Mouse (Mus musculus) ovary, adult 18-20 months (tissue): ENCODE data around the gene Qprt.

Experiments
- DNase-seq: peaks from one replicate; pipeline ENCODE4 v3.0.0; 2022; ENCODE audit warnings: low spot score, mixed read lengths

Gene Qprt

DNA sequence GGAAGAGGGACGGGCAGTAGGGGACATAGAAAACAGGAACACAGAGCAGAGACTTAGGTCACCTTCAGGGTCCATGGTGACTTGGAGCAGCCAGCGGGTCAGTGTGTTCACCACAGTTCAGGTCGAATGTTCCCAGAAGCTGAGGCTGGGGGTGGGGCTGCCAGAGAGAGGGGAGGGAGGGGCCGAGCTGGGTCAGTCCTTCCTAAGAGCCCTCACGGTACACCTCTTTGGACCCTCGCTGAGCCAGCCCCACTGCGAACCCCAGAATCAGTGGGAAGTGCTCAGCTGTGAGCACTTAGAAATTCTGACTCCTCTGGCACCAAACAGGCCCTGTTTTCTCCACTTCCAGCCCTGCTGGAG is at the start of gene Qprt:
Gene Qprt, minus strand, starts transcription at position 316 of the 360 bp plus-strand sequence.
- no peak for DNase-seq

DNA sequence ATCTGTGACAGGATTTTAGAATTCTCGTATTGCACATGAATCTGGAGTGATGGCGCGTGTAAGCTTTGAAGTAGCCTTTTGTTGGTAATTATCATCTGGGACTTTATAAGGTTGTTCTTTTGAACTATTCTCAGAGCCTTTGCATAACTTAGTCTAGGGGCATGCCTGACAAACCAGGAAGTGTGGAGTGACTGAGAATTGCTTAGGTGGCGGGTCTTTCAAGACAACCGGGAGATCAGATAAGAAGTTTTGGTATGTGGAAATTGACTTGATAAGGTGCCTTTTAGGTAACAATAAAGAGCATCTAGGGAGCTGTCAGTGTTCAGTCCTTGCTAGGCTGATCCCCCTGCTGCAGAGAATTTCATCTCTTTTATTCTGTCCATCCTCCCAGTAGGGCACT is 44.5 kb upstream of the Qprt start:
- no peak for DNase-seq

DNA sequence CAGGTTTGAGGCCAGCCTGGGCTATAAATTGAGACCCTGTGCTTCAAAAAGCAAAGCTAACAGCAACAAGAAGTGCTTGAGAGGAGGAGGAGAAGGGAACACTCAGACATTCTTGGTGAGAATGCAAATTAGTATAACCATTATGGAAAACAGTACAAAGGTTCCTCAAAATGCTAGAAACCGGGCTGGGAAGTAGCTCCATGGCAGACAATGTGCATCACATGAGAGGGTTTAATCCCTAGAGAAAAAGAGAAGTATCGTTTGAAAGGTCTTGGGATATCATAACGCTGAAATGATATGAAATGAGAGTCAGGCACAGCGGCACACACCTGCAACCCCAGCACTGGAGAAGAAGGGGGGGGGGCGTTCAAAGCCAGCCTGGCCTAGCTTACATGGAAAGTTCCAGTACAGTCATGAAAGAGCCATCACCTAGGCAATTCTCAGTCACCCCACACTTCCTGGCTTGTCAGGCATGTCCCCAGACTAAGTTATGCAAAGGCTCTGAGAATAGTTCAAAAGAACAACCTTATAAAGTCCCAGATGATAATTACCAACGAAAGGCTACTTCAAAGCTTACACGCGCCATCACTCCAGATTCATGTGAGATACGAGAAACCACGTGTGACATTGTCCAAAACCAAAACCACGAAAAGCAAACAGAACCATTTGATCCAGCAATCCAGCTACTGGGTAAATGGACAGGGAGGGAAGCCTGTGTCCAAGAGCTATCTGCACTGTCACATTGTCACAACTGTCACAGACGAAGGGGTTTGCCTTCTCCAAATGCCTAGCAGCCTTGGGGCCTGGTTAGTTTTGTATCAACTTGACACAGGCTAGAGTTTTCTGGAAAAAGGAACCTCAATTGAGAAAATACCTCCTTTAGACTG is 43.8 kb upstream of the Qprt start:
- no peak for DNase-seq

DNA sequence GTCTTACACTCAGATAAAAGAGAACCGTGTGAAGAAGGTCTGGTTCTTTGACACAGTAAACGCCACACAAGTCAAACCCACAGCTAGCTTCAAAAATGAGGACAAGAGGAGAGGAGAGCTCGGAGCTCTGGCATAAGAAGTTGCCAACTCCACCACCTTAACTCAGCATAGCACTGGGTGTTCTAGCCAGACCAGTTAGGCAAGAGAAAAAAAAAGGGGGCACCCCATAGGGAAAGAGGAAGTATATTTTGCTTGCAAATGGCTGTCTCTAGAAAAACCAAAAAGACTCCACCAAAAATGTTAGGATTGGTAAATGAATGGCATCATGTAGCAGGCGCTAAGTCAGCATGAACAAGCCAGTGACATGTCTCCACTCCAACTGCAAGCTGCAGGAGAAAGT is 42.0 kb upstream of the Qprt start:
- DNase-seq, result no peak

DNA sequence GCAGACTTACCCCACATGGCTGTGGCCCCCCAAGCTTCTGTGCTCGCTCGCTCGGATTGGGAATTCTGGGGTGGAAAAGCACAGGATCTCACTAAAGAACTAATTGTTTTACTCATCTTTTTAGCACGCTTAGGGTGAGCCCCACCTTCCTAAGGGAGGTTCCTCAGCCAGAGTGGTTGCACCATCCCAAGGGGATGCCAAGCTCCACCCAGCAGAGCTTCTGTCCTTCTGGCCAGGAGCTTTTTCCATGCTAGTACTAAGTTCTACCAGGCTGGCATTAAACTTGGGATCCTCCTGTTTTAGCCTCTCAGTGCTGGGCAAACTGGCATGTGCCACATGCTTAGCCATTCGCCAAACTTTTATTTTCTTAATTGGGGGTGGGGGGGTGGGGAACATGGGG is 40.5 kb upstream of the Qprt start:
- DNase-seq, result no peak

DNA sequence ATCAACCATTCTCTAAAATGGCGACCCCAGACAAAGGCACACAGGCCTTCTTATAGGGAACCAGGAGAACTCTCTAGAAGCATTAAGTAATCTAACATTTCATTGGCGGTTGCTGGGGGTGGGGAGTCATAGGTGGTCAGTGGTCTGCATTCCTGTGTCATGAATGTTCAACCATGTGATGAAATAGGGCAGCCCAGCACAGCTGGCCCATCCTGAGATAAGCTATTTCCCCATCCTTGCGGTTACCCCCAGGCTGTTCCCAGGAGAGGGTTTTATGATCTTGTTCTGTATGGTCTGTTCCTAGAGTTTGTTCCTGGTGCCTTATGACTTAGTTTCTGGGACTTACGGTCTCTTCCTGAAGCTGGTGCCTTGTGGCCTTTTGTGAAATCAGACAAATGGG is 35.5 kb upstream of the Qprt start:
- no peak for DNase-seq

DNA sequence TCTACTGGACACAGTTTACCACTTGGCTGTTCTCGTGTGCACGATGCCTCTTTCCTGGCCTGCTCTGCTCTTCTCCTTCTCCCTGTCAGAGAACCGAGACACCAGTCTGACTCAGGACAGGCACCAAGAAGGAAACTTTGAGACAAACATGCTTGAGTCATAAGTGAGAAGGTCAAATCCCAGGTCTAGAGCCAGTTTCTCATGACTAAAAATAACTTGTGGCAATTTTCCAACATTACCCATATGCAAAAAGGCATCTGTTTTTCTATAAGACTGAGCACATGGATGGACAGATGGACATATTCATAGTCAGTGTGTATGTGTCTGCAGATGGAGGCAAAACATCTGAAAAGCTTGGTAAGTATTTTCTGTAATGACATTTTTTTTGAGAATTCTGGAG is 31.5 kb upstream of the Qprt start:
- no peak for DNase-seq

DNA sequence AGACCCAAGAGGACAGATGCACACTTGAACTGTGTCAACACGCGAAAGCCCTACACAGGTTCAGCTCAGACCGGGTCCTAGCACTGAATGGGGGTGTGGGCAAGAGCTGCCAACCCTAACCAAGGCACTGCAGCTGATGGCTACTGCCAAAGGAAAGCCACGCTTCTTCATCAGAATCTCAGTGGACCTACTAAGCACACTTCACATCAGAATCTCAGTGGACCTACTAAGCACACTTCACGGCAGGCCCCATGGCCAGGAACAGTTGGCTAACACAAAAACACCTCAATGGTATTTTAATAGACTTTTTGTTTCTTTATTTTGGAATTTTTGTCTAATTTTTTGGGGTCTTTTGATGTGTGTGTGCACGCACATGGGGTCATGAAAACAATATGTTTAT is 30.4 kb upstream of the Qprt start:
- no peak for DNase-seq

DNA sequence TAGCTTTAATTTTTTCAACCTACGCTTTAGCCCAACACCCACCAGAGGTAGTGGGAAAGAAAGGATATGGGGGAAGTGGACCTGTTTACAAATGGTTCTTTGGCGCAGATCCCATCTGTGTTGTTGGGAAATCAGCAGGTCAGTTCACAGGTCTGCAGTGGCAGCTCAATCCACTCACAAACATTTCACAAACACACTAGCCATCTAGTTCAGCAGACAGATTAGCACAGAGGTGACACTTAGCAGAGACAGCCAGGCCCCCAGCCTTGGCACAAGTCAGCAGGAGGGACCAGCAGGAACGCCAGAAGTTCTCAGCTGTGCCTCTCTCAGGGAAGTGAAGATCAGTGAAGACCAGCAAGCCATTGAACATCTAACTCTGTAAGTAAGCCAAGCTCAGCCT is 25.9 kb upstream of the Qprt start:
- no peak for DNase-seq

DNA sequence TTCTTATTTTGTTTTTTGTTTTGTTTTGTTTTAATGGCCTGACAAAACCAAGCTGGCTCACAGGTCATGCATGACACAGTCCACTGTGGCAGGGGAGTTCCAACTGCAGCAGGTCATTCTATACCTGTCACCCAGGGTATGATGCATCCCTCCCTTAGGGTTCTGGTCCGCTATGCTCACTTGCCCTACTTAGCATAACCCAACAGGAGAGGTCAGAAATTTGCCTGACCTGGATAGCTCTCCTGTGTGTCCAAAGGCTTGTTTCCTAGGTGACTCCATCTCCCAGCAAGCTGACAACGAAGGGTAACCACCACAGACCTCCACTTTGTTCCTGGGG is 24.2 kb upstream of the Qprt start:
- DNase-seq, result no peak

DNA sequence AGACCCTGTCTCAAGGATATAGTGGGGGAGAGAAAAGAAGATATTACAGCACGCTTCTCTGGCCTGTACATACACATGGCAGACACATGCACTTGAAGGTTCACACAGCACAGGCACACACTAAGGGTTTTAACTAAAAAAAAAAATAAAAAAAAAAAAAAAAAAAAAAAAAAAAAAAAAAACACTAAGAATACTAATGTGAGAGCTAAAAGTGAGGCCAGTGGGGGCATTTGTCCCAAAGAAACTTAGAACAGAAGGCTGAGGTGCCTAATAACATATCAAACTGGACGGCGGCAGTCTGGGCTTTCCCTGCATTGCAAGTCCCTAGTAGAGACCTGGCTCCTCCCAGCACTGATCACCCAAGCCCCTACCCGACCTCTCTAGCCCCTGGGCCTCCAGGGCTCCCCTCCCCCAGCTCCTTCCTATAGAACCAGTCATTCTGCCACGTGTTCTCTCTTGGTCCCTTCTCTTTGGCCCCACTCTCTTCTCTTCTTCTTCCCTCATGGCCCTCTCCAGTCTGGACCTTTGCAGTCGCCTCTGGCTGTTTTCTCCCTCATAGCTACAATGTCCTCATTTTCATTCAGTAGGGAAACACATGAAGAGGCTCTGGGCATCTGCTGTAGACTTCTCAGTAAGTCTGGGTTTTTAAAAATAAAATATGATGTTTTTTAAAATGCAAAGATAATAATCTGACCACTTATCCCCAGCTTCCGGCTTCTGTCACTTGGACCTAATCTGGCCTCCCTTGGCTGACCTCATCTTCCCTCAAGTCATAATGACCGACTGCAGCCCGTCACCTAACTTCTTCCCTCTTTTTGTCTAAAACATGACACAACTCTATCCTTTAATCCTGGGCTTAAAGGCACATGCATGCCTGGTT is 23.6 kb upstream of the Qprt start:
- DNase-seq, result no peak

DNA sequence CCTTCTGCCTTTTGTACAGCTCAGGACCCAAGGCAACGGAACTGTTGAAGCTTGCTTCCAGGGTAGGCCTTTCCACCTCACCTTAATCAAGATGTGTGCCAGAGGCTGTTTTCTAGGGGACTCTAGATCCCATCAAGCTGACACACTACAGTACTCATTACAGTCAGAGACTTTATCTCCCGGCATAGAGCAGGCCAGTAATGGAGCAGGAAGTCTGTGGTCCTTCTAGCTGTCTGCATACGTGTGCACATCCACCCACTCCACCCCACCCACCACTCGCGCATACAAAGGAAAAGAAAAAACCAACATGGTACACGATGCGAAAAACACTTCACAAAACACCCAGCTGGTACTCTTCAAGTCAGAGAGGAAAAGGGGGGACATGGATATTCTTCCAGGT is 22.4 kb upstream of the Qprt start:
- no peak for DNase-seq

DNA sequence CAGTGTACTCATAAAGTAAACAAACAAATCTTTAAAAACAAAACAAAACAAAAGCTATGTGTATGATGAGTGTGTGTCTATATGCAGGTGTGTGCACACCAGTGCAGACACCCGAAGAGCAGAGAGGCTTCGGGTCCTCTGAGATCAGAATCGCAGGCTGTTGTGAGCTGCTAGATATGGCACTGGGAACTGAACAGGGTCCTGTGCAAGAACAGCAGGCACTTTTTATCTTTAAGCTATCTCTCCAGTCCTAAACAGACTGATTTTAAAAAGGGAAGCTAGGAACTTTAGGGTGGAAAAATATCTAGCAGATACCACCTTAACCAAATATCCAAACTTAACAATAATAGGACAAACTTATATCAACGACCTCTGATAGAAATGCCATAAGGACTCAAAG is 20.6 kb upstream of the Qprt start:
- no peak for DNase-seq

DNA sequence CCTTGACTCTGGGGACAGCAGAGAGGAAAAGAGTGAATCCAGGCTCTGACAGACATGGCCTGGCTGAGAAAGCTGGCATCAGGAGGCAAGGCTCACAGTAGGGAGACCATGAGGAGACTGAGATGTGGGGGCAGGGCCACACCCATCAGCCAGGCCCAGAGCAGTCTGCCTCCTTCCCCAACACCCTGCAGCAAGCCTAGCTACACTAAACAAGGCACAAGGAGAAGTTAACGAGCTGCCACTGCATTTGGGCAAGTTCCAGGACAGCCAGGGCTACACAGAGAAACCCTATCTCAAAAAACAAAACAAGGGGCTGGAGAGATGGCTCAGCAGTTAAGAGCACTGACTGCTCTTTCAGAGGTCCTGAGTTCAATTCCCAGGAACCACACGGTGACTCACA is 20.2 kb upstream of the Qprt start:
- DNase-seq, result no peak

DNA sequence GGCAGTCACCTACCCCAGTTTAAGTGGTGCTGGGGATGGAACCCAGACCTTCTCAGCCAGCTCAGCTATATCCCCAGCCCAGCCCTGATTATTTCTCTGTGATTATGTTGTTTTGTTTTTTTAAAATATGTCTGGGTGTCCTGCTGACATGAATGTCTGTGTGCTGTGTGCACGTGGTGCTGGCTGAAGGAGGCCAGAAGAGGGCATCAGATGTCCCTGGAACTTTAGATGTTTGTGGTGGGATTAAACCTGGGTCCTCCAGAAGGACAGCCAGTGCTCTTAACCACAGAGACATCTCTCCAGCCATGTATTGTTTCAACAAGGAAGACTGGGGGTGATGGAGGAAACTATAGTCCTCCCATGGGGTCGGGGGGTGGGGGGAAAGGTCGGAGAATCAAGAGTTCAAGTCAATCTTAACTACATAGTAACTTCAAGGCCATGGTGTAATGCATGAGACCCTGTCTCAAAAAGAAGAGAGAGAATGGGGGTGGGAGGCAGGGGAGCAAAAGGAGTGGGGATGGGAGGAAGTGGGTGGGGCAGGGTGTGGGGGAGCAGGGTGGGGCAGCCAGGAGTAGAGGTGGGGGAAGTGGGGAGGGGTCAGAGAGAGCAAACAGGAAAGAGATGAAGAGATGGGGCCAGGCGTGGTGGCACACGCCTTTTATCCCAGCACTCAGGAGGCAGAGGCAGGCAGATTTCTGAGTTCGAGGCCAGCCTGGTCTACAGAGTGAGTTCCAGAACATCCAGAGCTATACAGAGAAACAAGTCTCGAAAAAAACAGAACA is 18.8 kb upstream of the Qprt start:
- DNase-seq, result no peak

DNA sequence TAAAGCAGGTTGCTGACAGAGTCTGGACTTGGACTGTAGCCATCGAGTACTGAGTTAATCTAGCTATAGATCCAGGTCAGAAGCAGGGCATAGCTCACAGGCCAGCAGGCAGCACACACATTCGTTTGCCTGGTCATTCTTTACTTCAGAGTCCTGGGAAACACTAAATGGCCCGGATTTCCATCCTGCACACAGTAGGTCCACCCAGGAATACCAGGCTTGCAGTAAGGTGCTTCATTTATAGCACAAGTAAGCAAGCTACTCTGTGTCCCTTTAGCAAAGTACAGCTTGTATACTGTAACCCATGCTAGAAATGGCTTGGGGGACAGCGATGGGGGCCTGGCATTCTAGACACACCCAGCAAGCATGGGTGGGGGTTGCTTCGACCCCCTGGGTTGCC is 17.5 kb upstream of the Qprt start:
- DNase-seq, result no peak

DNA sequence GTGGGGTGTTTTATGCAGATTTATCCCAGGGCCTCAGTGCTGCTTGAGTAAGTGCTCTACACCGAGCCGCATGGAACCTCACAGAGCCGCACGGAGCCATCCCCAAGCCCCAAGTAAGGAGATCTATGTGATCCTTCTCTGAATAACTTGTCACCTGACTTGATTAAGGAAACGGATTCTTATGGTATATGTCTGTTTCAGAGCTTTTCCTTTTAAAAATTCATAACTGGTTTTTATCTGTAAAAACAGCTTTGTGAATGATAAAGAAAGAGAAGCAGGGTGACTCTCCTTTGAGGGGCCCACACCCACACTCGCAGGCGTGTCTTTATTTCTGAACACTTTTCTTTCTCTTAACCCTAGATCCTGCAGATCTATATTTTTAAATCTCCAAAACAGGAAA is 17.1 kb upstream of the Qprt start:
- DNase-seq, result no peak

DNA sequence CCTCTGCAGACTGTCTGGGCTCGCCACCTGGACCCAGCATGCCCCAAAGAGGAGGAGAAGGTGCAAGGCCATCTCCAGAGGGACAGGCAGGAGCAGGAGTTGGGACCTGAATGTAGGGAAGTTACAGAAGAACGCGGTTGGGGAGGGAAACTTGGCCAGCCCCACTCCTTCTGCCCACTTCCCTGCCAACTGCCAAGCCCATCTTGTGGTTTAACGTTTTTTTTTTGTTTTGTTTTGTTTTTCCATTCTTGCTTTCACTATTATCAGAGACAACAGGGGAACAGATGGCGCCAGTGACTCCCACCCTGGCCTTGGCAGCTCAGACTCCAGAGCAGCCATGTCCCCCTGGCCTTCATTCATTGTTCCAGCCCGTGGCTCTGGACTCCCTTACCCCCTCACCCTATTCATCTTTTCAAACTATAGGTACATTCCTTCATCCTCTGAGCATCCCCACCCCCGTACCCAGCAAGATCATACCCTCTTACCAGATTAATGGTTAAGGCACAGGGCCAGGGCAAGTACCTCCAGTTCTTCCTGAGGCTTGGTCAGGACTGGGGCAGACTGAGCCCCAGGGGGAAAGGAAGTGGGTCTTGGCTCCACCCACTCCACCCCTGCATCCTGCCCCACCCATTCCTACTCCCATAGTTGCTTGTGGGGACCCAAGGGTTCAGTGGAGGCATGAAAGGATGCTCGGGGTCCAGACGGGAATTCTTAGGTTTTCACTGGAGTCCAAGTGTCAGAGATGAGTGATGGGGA is 15.4 kb upstream of the Qprt start, which contains the start of gene Spn:
Gene Spn, minus strand, starts transcription at position 562 of the 756 bp plus-strand sequence.
- DNase-seq, result no peak

DNA sequence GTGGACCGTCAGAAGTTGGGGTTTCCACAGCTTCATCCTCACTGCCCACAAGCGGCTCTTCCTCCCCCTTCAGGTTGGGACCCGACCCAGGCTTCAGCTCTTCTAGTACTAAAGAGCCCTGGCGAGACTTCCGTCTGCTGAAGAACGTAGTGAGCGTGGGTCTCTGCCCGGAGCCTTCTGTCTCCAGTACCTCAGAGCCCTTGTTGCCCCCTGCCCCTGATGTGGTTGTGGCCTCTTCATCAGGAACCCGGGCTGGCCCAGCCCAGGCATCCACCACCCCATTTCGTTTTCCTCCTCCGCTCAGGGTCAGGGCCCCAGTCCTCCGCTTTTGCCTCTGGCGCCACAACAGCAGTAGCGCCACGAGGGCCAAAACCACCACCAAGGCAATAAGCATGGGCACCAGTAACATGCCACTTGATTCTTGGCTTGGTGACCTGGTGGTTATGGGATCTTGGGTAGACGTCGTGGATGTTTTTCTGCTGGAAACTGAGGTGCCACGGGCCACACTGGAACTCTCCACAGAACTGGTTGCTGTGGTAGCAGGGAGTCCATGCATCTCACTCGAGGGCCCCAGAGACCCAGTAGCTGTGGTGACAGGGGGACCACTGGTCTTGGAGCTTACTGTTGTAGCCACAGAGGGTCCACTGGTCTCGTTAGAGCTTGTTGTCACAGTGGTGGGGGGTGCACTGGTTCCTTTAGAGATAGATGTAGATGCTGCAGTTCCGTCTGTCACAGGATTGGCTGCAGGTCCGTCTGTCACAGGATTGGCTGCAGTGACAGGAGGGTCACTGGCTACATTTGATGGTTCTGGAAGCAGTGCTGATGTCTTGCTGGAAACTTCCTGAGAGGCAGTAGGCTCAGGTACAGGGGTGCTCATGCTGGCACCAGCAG is 14.4 kb upstream of the Qprt start:
- DNase-seq, result no peak

DNA sequence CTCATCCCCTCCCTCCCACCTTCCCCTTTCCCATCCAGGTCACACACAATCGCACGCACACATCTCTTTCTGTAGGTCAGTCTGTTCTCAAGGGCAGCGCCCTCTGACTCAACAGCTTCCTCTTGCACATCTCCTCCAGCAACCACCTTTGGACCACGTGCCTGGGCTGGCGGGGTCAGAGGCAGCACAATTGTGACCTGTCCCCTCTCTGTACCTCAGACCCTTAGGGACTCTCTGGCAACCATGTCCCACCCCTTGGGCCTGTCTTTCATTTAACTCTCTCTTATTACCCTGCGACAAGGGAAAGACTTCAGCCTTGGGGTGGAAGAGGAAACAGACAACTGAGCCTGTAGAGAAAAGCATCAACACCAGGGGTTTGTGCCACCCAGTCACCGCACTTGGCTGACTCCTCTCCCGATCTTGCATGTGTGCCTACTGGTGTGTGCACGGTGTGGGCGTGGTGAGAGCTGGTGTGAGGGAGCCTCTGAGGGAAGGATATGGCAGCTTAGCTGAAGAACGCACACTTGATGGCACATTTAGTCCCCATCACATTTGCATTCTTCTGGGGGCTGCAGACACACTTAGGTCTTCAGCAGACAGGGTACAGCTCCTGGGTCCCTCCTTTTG is 12.9 kb upstream of the Qprt start:
- DNase-seq, result no peak
